Mouse (Mus musculus) testis, adult 2 months (tissue): ENCODE data around the gene Nae1.

Source experiments
- CTCF ChIP-seq: fragments of 200-500 bp; IDR thresholded peaks from 2 replicates; pipeline ENCODE4 v1.5.1; 2012; ENCODE audit warnings: low read depth, mild to moderate bottlenecking, inconsistent platforms, low read length, moderate library complexity; ENCODE audit not compliant: control insufficient read depth, insufficient read depth, insufficient replicate concordance
- POLR2A ChIP-seq: fragments of 200-500 bp; IDR thresholded peaks from 2 replicates; pipeline ENCODE4 v1.6.1; 2012; ENCODE audit warnings: low read depth, mild to moderate bottlenecking, inconsistent platforms, low read length, moderate library complexity; ENCODE audit not compliant: control insufficient read depth

DNA sequence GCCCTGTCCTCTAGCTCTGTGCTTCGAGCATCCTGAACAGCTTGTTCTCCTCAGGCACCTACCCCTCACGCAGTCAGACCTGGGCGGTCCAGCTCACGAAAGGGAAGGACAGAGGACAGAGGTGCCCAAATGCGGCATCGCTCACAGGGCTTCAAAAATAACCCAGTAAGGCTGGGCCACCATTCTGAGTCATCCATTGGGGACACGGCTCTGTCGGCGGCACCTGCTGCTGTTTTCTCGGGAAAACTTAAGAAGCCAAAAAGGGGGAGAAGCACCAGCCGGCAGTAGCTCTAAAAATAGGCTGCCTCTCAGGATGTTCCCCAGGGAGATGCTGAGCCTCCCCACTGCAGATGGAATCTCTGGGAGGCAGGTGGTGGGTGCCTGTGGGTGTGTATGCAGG, 7.7 kb upstream of the Nae1 start:
- TF ChIP-seq CTCF (no peak), POLR2A (no peak)
